Mouse (Mus musculus) 416B (cell line): ENCODE measurements around the gene Prdm11.

Source experiments
- DNase-seq: peaks from one replicate; pipeline ENCODE4 v3.0.0; 2011; ENCODE audit warnings: low read depth

Gene Prdm11

GRCm38 (mm10) chr2:92964345-92964744 lies 81.6 kb downstream of the Prdm11 start:
- no peak for DNase-seq

GRCm38 (mm10) chr2:92958640-92959039 lies 87.3 kb downstream of the Prdm11 start:
- no peak for DNase-seq

GRCm38 (mm10) chr2:92956943-92957342 lies 89.0 kb downstream of the Prdm11 start:
- DNase-seq = no peak

GRCm38 (mm10) chr2:92954404-92955114 lies 91.4 kb downstream of the Prdm11 start:
- DNase-seq = peak; percentile 65

- DNase-seq = no peak
Observed at GRCm38 (mm10) chr2:92953450-92953849, 92.5 kb downstream of the Prdm11 start.

GRCm38 (mm10) chr2:92949518-92949917 lies 96.4 kb downstream of the Prdm11 start:
- no peak for DNase-seq

GRCm38 (mm10) chr2:92948699-92949300 lies 97.2 kb downstream of the Prdm11 start:
- DNase-seq = no peak

GRCm38 (mm10) chr2:92947981-92948698 lies 97.8 kb downstream of the Prdm11 start:
- DNase-seq = peak; percentile 28

- no peak for DNase-seq
Observed at GRCm38 (mm10) chr2:92945824-92946598, 100.0 kb downstream of the Prdm11 start.

GRCm38 (mm10) chr2:92945125-92945746 lies 100.7 kb downstream of the Prdm11 start:
- DNase-seq = peak; percentile 37

GRCm38 (mm10) chr2:92944356-92944755 lies 101.6 kb downstream of the Prdm11 start:
- peak; percentile 41 for DNase-seq

- DNase-seq = no peak
Observed at GRCm38 (mm10) chr2:92943406-92943805, 102.6 kb downstream of the Prdm11 start.

- no peak for DNase-seq
Observed at GRCm38 (mm10) chr2:92941463-92941862, 104.5 kb downstream of the Prdm11 start.

GRCm38 (mm10) chr2:92940963-92941362 lies 105.0 kb downstream of the Prdm11 start:
- no peak for DNase-seq

- peak; percentile 15 for DNase-seq
Observed at GRCm38 (mm10) chr2:92938827-92939226, 107.1 kb downstream of the Prdm11 start.

GRCm38 (mm10) chr2:92938063-92938462 lies 107.9 kb downstream of the Prdm11 start:
- DNase-seq = no peak

- DNase-seq = no peak
Observed at GRCm38 (mm10) chr2:92935483-92935882, 110.5 kb downstream of the Prdm11 start.

- no peak for DNase-seq
Observed at GRCm38 (mm10) chr2:92934312-92934982, 111.5 kb downstream of the Prdm11 start.

- no peak for DNase-seq
Observed at GRCm38 (mm10) chr2:92933379-92933778, 112.6 kb downstream of the Prdm11 start.

GRCm38 (mm10) chr2:92931061-92931460 lies 114.9 kb downstream of the Prdm11 start:
- DNase-seq = no peak

GRCm38 (mm10) chr2:92929696-92930095 lies 116.3 kb downstream of the Prdm11 start:
- no peak for DNase-seq
